Mouse (Mus musculus): ENCODE measurements at regions not wholly inside any gene's neighbourhood (a gene's known extent, or its start where the extent isn't known, plus 50 kb on each side); places are given as distances from the start of the nearest gene placed in this dataset.

DNA sequence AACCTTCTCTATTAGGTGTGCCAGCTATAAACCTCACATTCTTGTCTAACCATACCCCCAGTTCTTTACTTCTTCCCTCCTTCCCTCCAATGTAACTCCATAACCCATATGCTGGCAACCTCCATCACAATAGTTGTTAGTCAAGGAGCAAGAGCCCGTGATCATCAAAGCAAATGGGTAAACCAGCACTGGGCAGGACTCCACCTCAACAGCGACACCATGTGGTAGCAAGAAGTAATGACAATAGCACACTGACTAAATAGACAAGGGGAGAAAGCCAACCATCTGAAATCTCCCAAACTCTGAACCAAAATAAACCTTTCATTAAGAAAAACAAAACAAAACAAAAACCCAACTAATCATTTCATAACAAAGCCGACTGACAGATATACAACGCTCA is 297.8 kb downstream of the Psat1 start:
- CTCF ChIA-PET, result no interaction called here

DNA sequence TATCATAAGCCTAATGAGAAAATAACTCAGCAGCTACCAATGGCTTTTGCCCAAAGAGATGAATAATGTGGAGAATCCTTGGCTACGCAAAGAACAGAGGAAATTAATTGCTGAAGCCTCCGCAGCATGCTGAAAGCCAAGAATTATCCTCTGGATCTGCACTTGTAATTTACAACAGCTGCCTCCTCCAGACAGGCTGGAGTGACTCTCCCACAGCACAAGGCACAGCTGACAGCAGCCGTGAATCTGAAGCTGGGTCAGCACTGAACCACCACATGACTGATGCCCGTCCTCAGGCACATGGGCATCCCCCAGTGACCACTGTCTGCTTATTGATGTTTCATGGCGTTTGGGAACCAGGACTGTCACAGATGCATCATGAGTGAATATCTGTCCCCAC is 299.8 kb downstream of the Psat1 start:
- CTCF ChIA-PET, result no interaction called here

DNA sequence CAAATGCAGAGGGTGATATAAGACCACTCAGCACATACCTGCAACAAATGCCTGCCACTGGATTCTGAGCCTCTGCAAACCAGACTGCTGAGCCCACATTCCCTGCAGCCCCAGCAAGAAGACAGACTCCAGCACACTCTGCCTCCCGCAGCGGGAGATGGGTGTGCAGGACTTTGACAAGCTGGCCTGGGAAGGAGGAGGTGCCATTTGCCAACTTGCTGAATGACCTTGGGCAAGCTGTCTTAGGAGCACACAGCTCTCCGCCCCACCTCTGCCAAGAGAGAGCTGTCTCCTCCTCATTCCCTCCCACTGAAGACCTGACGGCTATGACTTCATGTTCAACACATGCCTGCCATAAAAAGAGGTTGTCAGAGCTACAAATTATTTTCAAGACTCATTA is 302.4 kb downstream of the Psat1 start:
- CTCF ChIA-PET, result no interaction called here

- CTCF ChIA-PET, result no interaction called here
These were observed 329.8 kb downstream of the Psat1 start for GRCm38 (mm10) chr19:15617233-15617915.

GRCm38 (mm10) chr19:15614648-15615561 is 332.2 kb downstream of the Psat1 start:
- CTCF ChIA-PET, result no interaction called here

GRCm38 (mm10) chr19:15611137-15611758 is 335.9 kb downstream of the Psat1 start:
- CTCF ChIA-PET, result no interaction called here

DNA sequence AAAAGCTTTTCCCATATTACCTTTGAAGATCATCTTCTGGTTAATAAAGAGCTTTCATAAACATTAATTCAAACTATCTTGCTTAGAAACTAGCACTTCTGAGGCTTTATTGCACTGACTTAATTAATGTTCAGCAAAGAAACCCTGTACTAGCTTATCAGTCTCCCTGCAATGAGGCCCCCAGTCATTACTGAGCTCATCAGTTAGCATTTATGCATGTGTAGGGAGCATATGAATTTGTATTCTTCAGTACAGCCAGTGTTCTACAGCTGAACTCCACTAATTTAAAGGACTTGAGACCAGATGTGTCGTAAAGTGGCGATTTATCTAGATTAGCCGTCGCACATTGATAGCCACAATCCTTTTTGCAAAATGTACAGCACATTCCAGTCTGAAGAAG is 340.7 kb downstream of the Psat1 start:
- CTCF ChIA-PET, result no interaction called here

DNA sequence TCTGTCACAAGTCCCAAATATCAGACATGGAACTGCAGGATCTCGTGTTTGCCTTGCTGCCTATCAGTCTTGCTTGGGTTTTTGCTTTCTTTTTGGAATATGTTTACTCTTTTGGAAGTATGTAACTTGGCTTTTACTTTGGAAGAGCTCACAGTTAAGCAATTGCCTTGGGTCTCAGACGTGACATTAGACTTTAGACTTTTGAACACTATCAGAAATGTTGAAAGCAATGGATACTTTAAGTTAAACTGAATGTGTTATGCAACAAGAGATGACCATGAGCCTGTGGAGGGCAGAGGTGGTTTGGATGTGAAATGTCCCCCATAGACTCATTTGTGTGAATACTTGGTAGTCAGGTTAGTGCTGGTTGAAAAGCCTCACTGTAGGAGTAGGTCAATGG is 354.3 kb downstream of the Psat1 start:
- CTCF ChIA-PET, result no interaction called here

GRCm38 (mm10) chr19:15583782-15584693 is 363.1 kb downstream of the Psat1 start:
- CTCF ChIA-PET, result no interaction called here

DNA sequence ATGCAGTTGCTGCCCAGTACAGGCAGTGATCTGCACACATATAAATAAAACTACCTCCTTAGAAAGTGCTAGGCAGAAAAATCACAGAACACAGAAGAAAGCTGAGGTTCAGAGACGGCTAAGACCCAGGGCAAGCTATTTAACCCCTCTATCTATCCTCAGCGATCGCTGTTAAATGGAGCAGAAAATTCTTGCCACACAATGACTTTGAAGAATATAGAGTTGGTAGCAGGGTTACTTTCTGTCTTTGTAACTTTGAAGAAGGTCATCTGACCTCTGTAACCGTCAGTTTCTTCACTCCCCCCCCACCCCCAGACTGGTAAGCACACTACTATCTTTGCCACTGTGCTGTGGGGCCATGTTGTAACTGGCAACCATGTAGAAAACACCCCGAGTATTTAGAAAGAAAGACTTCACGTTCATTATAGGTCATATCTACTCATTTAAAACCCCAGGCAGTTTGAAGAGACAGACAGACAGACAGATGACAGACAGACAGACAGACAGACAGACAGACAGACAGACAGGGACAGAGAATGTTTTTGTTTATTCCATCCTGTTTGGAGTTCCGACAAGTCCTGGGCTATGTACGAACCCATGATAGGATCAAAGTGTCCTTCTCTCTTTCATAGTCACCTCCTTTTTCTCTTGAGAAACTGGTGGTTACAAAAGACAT is 363.9 kb downstream of the Psat1 start:
- CTCF ChIA-PET, result no interaction called here

- CTCF ChIA-PET, result no interaction called here
These were observed 375.9 kb downstream of the Psat1 start for GRCm38 (mm10) chr19:15571204-15571603.

- CTCF ChIA-PET, result no interaction called here
These were observed 385.6 kb downstream of the Psat1 start for GRCm38 (mm10) chr19:15561511-15561910.

GRCm38 (mm10) chr19:15553953-15554352 is 393.2 kb downstream of the Psat1 start:
- CTCF ChIA-PET, result no interaction called here

DNA sequence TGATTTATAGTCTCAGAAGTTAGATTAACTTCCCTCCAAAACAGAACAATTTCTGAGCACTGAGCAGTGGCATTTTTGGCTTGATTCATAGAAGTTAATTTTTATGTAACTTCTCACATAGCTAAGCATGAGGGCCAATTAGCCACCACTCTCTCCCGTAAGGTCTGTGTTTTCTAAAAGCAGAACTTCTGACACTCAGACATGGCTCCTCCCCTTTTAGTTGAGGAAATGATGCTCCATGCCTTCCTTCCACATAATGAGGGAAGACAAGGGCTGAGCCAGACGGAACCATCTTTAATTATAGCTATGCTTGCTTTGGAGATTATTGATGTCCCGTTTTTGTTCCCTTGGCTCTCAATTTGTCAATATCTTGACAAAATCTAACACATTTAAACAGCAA is 429.3 kb downstream of the Psat1 start:
- CTCF ChIA-PET, result no interaction called here

DNA sequence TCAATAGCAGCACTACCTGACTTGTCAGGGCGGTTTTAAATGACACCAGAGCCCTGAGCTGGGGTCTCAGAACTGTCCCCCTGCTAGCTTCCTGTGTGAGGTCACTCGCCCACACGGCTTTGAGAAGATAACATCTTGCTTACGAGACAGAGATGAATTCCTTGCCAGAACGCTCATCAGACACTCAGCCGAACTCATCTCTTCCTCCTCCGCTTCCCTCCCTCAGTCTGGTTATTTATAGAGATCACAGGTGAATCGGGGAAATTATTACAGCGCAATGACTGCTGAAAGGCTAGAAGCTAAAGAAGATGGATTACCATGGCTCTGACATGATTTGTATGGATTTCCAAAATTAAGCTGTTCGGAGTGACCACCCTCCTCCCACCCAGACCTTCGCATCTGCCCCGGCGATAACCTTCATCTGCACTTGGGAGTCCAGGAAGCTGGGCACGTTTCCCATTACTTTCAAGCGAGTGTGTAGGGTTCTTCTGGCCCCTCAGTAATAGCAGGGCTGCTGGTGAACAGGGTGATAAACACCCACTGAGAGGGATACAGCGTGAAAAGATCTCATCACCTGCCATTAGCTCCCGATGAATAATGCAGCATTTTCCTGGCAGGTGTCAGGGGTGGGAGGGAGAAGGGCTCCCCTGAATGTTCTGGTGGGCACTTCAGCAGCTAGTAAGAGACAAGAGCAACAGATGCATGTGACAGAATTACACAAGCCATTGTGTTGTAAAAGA is 430.4 kb downstream of the Psat1 start:
- CTCF ChIA-PET, result no interaction called here

- CTCF ChIA-PET, result no interaction called here
These were observed 433.9 kb downstream of the Psat1 start for GRCm38 (mm10) chr19:15513197-15513596.

- CTCF ChIA-PET, result no interaction called here
These were observed 436.7 kb downstream of the Psat1 start for GRCm38 (mm10) chr19:15510395-15510794.

- CTCF ChIA-PET, result interaction anchor here (0.7 kb wide), 1 partner anchor 1406 kb away, joined by 4 read pairs; no protein-coding TSS in a partner anchor
These were observed 444.2 kb downstream of the Psat1 start for GRCm38 (mm10) chr19:15502985-15503354.

DNA sequence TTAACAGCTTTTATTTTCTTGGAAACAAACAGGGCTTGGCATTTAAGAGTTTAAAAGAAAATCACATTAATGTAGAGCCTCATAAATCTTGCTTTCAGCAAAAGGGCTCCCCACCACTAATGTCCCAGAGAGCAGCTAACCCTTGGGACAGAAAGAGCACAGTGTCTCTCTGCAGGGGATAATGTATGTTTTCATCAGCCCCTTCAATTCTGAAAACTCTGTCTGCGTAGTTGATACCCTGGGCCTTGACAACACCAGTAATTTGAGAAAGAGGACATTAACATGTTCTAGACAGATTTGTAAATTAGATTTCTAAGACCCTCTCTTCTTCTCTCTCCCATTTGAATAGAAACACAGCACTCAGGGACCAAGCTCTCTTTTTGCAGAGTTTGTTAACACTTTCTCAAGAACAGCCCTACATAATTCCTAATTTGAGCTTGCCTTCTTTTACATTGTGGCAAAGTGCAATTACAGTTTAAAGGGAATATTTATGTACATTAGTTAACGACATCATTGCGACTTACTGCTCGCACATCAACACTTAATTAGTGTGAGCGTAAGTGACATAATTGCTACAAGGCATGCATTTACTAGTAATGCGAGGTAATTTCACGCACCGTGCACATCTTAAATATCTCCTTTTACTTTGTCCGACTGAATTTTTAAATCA is 444.7 kb downstream of the Psat1 start:
- CTCF ChIA-PET, result no interaction called here

DNA sequence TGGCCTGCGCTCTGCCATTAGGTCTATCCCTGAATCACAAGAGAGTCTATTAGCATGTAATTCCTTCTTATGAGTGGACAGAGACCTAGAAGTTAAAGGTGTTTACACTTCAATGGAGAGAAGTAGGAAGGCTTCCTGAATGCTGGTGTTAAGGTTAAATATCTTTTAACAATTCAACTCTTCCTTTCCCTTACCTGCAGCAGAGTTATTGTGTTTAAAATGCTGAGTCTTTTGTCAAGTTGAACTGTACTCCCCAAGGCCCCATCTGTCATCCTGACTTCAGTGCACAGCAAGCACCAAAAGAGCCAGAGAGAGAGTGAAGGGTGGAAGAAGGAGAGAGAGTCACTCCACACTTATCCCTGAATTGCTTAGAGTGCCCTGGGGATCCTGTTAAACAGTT is 451.6 kb downstream of the Psat1 start:
- CTCF ChIA-PET, result no interaction called here

All from spleen, embryonic (tissue).